Mouse (Mus musculus) heart, postnatal 0 days (tissue): Measurements from ENCODE around the gene Abhd14a.

Experiments
- CTCF ChIP-seq: IDR thresholded peaks from 2 replicates; pipeline ENCODE4 v1.5.1; 2016; ENCODE audit warnings: antibody characterized with exemption, control low read depth, low read depth
- EP300 ChIP-seq: IDR thresholded peaks from 2 replicates; pipeline ENCODE4 v1.6.1; 2016; ENCODE audit warnings: antibody characterized with exemption, low read depth

DNA sequence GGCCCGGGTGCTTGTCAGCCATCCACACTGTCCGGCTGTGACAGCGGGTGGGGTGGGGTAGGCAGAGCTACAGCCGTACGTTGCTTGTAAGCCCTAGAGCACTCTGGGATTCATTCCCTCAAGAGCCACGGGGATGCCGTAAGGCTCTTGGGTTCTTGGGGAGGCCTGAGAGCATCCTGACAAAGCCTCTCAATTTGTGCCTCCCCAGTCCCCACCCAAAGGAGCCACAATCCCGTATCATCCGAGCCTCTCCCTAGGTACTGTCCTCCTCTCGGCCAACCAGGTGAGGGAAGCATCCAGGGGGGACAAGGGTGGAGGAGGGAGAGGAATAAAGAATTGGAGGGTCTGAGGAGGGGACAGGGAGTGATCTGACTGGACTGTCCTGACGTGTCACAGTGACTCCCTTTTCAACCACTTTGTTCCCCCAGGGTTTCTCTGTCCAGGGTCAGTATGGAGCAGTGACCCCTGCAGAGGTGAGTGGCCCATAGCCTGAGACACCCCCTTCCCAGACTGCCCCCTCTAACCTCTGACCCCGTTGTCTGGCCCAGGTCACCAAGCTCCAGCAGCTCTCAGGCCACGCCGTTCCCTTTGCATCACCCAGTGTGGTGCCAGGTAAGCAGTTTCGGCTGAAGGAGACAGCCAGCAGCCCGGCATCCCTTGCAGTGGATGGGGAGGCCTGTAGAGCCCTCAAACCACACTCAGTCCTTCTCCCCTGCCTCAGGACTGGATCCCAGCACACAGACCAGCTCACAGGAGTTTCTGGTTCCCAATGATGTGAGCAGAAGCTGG, 14.4 kb upstream of the Abhd14a start:
- TF ChIP-seq CTCF (no peak), EP300 (no peak)
